Mouse (Mus musculus): ENCODE results near the gene Pde6d. TPM values are rescaled to one million over a fixed set of nuclear protein-coding genes. Genes with fewer than 3 reads are reported as not detected.
A peak's percentile ranks its signal among the peaks of the same experiment; 100 is the strongest.

Pde6d gene
- polyA plus RNA-seq, 1 experiment from 2014 or later: 109 TPM

- WGBS: 0% methylated on average over 61 of the region's 64 CpGs
- no peaks in the 10 kb centered on the region for H3K9me3 ChIP-seq (replicated peaks; ENCODE audit: control insufficient read depth, low read length, poor library complexity, severe bottlenecking)
- peak overlapping the region; percentile 39 for H3K4me3 ChIP-seq (ENCODE audit: low read depth, low read length)
- H3K27me3 ChIP-seq (ENCODE audit: control insufficient read depth, insufficient read depth, low read depth, low read length): no peaks in the 10 kb centered on the region
- peak overlapping the region; percentile 75 for H3K4me2 ChIP-seq (ENCODE audit: low read length)
- no peaks in the 10 kb centered on the region for H3K36me3 ChIP-seq (ENCODE audit: control insufficient read depth, insufficient read depth, low read length)
- H3K4me1 ChIP-seq (ENCODE audit: control insufficient read depth, insufficient read depth, low read length): peaks cover 32% of the 10 kb centered on the region
- ATAC-seq: peak; percentile 88
- peak overlapping the region; percentile 66 for H3K9ac ChIP-seq (ENCODE audit: low read depth, low read length)
- H3K27ac ChIP-seq (ENCODE audit: low read length): peak overlapping the region; percentile 85
Measured at GRCm38 (mm10) chr1:86503906-86504696, 78.3 kb downstream of the Pde6d start.

GRCm38 (mm10) chr1:86503165-86503747 lies 79.2 kb downstream of the Pde6d start:
- WGBS: 13% methylated on average over 16 of the region's 16 CpGs
- Histone ChIP-seq H3K27ac (ENCODE audit: low read length) (peak overlapping the region; percentile 85), H3K4me2 (ENCODE audit: low read length) (peak overlapping the region; percentile 75), H3K9me3 (replicated peaks; ENCODE audit: control insufficient read depth, low read length, poor library complexity, severe bottlenecking) (no peaks in the 10 kb centered on the region), H3K27me3 (ENCODE audit: control insufficient read depth, insufficient read depth, low read depth, low read length) (no peaks in the 10 kb centered on the region), H3K4me1 (ENCODE audit: control insufficient read depth, insufficient read depth, low read length) (peaks cover 32% of the 10 kb centered on the region), H3K36me3 (ENCODE audit: control insufficient read depth, insufficient read depth, low read length) (no peaks in the 10 kb centered on the region), H3K9ac (ENCODE audit: low read depth, low read length) (peak overlapping the region; percentile 66; the same call in 1 of the 2 replicates), H3K4me3 (ENCODE audit: low read depth, low read length) (peak overlapping the region; percentile 39)
- ATAC-seq: no peak; the same call in 1 of the 2 replicates

- 16% methylated on average over 15 of the region's 17 CpGs for WGBS
- peak overlapping the region; percentile 34; the same call in 1 of the 2 replicates for H3K4me2 ChIP-seq (ENCODE audit: low read length)
- H3K9me3 ChIP-seq (replicated peaks; ENCODE audit: control insufficient read depth, low read length, poor library complexity, severe bottlenecking): no peaks in the 10 kb centered on the region
- peak overlapping the region; percentile 31 for H3K9ac ChIP-seq (ENCODE audit: low read depth, low read length)
- no peak overlapping the region for H3K4me3 ChIP-seq (ENCODE audit: low read depth, low read length)
- peak overlapping the region; percentile 85 for H3K27ac ChIP-seq (ENCODE audit: low read length)
- no peaks in the 10 kb centered on the region for H3K27me3 ChIP-seq (ENCODE audit: control insufficient read depth, insufficient read depth, low read depth, low read length)
- no peaks in the 10 kb centered on the region for H3K36me3 ChIP-seq (ENCODE audit: control insufficient read depth, insufficient read depth, low read length)
- no peak for ATAC-seq
- peaks cover 32% of the 10 kb centered on the region for H3K4me1 ChIP-seq (ENCODE audit: control insufficient read depth, insufficient read depth, low read length)
Measured at GRCm38 (mm10) chr1:86502221-86503048, 80.0 kb downstream of the Pde6d start.

GRCm38 (mm10) chr1:86501559-86501958 lies 80.9 kb downstream of the Pde6d start:
- 0 out of 2 replicates have a peak, but pooled peaks have one; percentile 1 for ATAC-seq
- 0 out of 2 replicates have a peak overlapping the region, but pooled peaks have one; percentile 11 for H3K9ac ChIP-seq (ENCODE audit: low read depth, low read length)
- peaks cover 32% of the 10 kb centered on the region for H3K4me1 ChIP-seq (ENCODE audit: control insufficient read depth, insufficient read depth, low read length)
- no peak overlapping the region for H3K4me3 ChIP-seq (ENCODE audit: low read depth, low read length)
- peak overlapping the region; percentile 34 for H3K4me2 ChIP-seq (ENCODE audit: low read length)
- no peaks in the 10 kb centered on the region for H3K36me3 ChIP-seq (ENCODE audit: control insufficient read depth, insufficient read depth, low read length)
- no peaks in the 10 kb centered on the region for H3K9me3 ChIP-seq (replicated peaks; ENCODE audit: control insufficient read depth, low read length, poor library complexity, severe bottlenecking)
- peak overlapping the region; percentile 77 for H3K27ac ChIP-seq (ENCODE audit: low read length)
- no peaks in the 10 kb centered on the region for H3K27me3 ChIP-seq (ENCODE audit: control insufficient read depth, insufficient read depth, low read depth, low read length)
- WGBS: 1% methylated on average over 4 of the region's 4 CpGs

- Histone ChIP-seq H3K27me3 (ENCODE audit: control insufficient read depth, insufficient read depth, low read depth, low read length) (no peaks in the 10 kb centered on the region), H3K36me3 (ENCODE audit: control insufficient read depth, insufficient read depth, low read length) (no peaks in the 10 kb centered on the region), H3K9me3 (replicated peaks; ENCODE audit: control insufficient read depth, low read length, poor library complexity, severe bottlenecking) (no peaks in the 10 kb centered on the region), H3K9ac (ENCODE audit: low read depth, low read length) (no peak overlapping the region), H3K27ac (ENCODE audit: low read length) (peak overlapping the region; percentile 13; the same call in 1 of the 2 replicates), H3K4me1 (ENCODE audit: control insufficient read depth, insufficient read depth, low read length) (peaks cover 32% of the 10 kb centered on the region), H3K4me3 (ENCODE audit: low read depth, low read length) (no peak overlapping the region), H3K4me2 (ENCODE audit: low read length) (no peak overlapping the region)
- 28% methylated on average over 6 of the region's 6 CpGs for WGBS
- ATAC-seq: no peak
Measured at GRCm38 (mm10) chr1:86501114-86501532, 81.3 kb downstream of the Pde6d start.

- ATAC-seq: no peak
- no peak overlapping the region for H3K4me2 ChIP-seq (ENCODE audit: low read length)
- H3K4me1 ChIP-seq (ENCODE audit: control insufficient read depth, insufficient read depth, low read length): peaks cover 32% of the 10 kb centered on the region
- H3K9ac ChIP-seq (ENCODE audit: low read depth, low read length): no peak overlapping the region
- H3K27me3 ChIP-seq (ENCODE audit: control insufficient read depth, insufficient read depth, low read depth, low read length): no peaks in the 10 kb centered on the region
- no peaks in the 10 kb centered on the region for H3K36me3 ChIP-seq (ENCODE audit: control insufficient read depth, insufficient read depth, low read length)
- H3K4me3 ChIP-seq (ENCODE audit: low read depth, low read length): no peak overlapping the region
- WGBS: 87% methylated on average over 4 of the region's 4 CpGs
- H3K9me3 ChIP-seq (replicated peaks; ENCODE audit: control insufficient read depth, low read length, poor library complexity, severe bottlenecking): no peaks in the 10 kb centered on the region
- no peak overlapping the region for H3K27ac ChIP-seq (ENCODE audit: low read length)
Measured at GRCm38 (mm10) chr1:86500681-86501080, 81.7 kb downstream of the Pde6d start.

- no peaks in the 10 kb centered on the region for H3K36me3 ChIP-seq (ENCODE audit: control insufficient read depth, insufficient read depth, low read length)
- H3K9me3 ChIP-seq (replicated peaks; ENCODE audit: control insufficient read depth, low read length, poor library complexity, severe bottlenecking): no peaks in the 10 kb centered on the region
- H3K4me3 ChIP-seq (ENCODE audit: low read depth, low read length): no peak overlapping the region
- H3K27me3 ChIP-seq (ENCODE audit: control insufficient read depth, insufficient read depth, low read depth, low read length): no peaks in the 10 kb centered on the region
- H3K9ac ChIP-seq (ENCODE audit: low read depth, low read length): no peak overlapping the region
- peaks cover 25% of the 10 kb centered on the region for H3K4me1 ChIP-seq (ENCODE audit: control insufficient read depth, insufficient read depth, low read length)
- no peak for ATAC-seq
- no peak overlapping the region for H3K27ac ChIP-seq (ENCODE audit: low read length)
- no peak overlapping the region for H3K4me2 ChIP-seq (ENCODE audit: low read length)
- WGBS: 45% methylated on average over 3 of the region's 3 CpGs
Measured at GRCm38 (mm10) chr1:86499903-86500302, 82.5 kb downstream of the Pde6d start.

- H3K9ac ChIP-seq (ENCODE audit: low read depth, low read length): no peak overlapping the region
- no peak overlapping the region for H3K4me3 ChIP-seq (ENCODE audit: low read depth, low read length)
- ATAC-seq: no peak
- WGBS: 40% methylated on average over 1 of the region's 1 CpGs
- no peak overlapping the region for H3K4me2 ChIP-seq (ENCODE audit: low read length)
- H3K36me3 ChIP-seq (ENCODE audit: control insufficient read depth, insufficient read depth, low read length): no peaks in the 10 kb centered on the region
- H3K27ac ChIP-seq (ENCODE audit: low read length): no peak overlapping the region
- H3K9me3 ChIP-seq (replicated peaks; ENCODE audit: control insufficient read depth, low read length, poor library complexity, severe bottlenecking): no peaks in the 10 kb centered on the region
- H3K27me3 ChIP-seq (ENCODE audit: control insufficient read depth, insufficient read depth, low read depth, low read length): no peaks in the 10 kb centered on the region
- peaks cover 17% of the 10 kb centered on the region for H3K4me1 ChIP-seq (ENCODE audit: control insufficient read depth, insufficient read depth, low read length)
Measured at GRCm38 (mm10) chr1:86498611-86499010, 83.8 kb downstream of the Pde6d start.
